Mouse (Mus musculus) CH12.LX (cell line): ENCODE results near the gene Gm17387.
A peak's percentile ranks its signal among the peaks of the same experiment; 100 is the strongest.

ENCODE experiments used
- CHD2 ChIP-seq: IDR thresholded peaks from 2 replicates; pipeline ENCODE4 v1.6.1; 2011; ENCODE audit warnings: low read length, improper control_type of control experiment
- CTCF ChIP-seq, 2 experiments: IDR thresholded peaks in 1 of 2; conservative IDR thresholded peaks in 1 of 2; 2 replicates each; pipeline ENCODE4 v1.5.1; 2011 to 2012; ENCODE audit warnings: low read depth in 2 of 2, low read length in 2 of 2, improper control_type of control experiment in 1 of 2, inconsistent platforms in 1 of 2, mild to moderate bottlenecking in 1 of 2, moderate library complexity in 1 of 2
- EP300 ChIP-seq: IDR thresholded peaks from 2 replicates; pipeline ENCODE4 v1.6.1; 2011; ENCODE audit warnings: low read length, improper control_type of control experiment
- MAFK ChIP-seq: IDR thresholded peaks from 2 replicates; pipeline ENCODE4 v1.6.1; 2011; ENCODE audit warnings: low read length, improper control_type of control experiment; ENCODE audit not compliant: insufficient replicate concordance
- MAX ChIP-seq: IDR thresholded peaks from 2 replicates; pipeline ENCODE4 v1.6.1; 2011; ENCODE audit warnings: low read length, improper control_type of control experiment
- MAZ ChIP-seq: IDR thresholded peaks from 2 replicates; pipeline ENCODE4 v1.6.1; 2012; ENCODE audit warnings: low read depth, mild to moderate bottlenecking, inconsistent platforms, low read length, improper control_type of control experiment, moderate library complexity
- NELFE ChIP-seq: IDR thresholded peaks from 2 replicates; pipeline ENCODE4 v1.6.1; 2011; ENCODE audit warnings: low read depth, low read length, improper control_type of control experiment
- POLR2A ChIP-seq: IDR thresholded peaks from 2 replicates; pipeline ENCODE4 v1.6.1; 2011; ENCODE audit warnings: low read depth, mild to moderate bottlenecking, improper control_type of control experiment, low read length
- RCOR1 ChIP-seq: conservative IDR thresholded peaks from 2 replicates; pipeline ENCODE4 v1.6.1; 2012; ENCODE audit warnings: low read depth, mild to moderate bottlenecking, inconsistent platforms, low read length, improper control_type of control experiment
- TCF12 ChIP-seq: IDR thresholded peaks from 2 replicates; pipeline ENCODE4 v1.6.1; 2014; ENCODE audit warnings: low read depth, mild to moderate bottlenecking, inconsistent platforms, low read length, improper control_type of control experiment
- USF2 ChIP-seq: conservative IDR thresholded peaks from 2 replicates; pipeline ENCODE4 v1.6.1; 2011; ENCODE audit warnings: low read depth, low read length, improper control_type of control experiment
- ZC3H11A ChIP-seq: IDR thresholded peaks from 2 replicates; pipeline ENCODE4 v1.6.1; 2012; ENCODE audit warnings: low read depth, mild to moderate bottlenecking, inconsistent platforms, low read length, improper control_type of control experiment
- ZMIZ1 ChIP-seq: IDR thresholded peaks from 2 replicates; pipeline ENCODE4 v1.6.1; 2012; ENCODE audit warnings: low read depth, mild to moderate bottlenecking, inconsistent platforms, low read length, improper control_type of control experiment

DNA sequence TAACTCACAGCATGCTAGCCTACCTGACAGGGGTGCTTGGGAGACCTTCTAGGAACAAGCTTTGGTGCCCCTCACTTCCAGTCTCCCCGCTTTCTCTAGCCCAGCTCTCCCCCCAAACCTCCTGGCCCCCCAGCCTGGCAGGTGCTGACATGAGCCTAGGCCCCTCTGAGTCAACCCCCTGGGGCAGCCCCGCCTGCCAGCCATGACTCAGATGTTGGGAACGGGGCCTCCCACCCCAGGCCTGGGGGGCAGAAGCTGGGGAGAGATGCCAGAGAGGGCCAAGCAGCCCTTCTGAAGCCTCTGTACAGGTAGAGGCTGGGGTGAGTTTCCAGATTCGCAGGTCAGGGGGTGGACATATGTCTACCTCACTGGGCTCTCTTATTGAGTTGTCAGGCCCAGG lies 49.9 kb downstream of the Gm17387 start:
- no peak for TF ChIP-seq POLR2A
- TF ChIP-seq CTCF (conservative IDR thresholded peaks at IDR 0.05 in 1 of 2, IDR thresholded peaks at IDR 0.05 in 1 of 2; ENCODE audit: low read depth in 2 of 2, low read length in 2 of 2): no peak
- TF ChIP-seq USF2: no peak
- TF ChIP-seq NELFE: no peak
- TF ChIP-seq ZMIZ1: no peak
- TF ChIP-seq TCF12: peak; percentile 39; the same call in 1 of the 2 replicates
- no peak for TF ChIP-seq MAFK
- TF ChIP-seq MAZ: no peak
- no peak for TF ChIP-seq RCOR1
- no peak for TF ChIP-seq CHD2
- no peak for TF ChIP-seq EP300
- no peak for TF ChIP-seq MAX
- no peak for TF ChIP-seq ZC3H11A
